Mouse (Mus musculus) spleen, embryonic (tissue): ENCODE measurements around the gene Dkkl1.

ENCODE experiments used
- CTCF ChIA-PET: fragments of 350-600 bp; sonication (Branson Sonifier 250); formaldehyde crosslinking; loops from one replicate; lab custom pipeline; 2022; lab: Charles Lee

Dkkl1 gene

DNA sequence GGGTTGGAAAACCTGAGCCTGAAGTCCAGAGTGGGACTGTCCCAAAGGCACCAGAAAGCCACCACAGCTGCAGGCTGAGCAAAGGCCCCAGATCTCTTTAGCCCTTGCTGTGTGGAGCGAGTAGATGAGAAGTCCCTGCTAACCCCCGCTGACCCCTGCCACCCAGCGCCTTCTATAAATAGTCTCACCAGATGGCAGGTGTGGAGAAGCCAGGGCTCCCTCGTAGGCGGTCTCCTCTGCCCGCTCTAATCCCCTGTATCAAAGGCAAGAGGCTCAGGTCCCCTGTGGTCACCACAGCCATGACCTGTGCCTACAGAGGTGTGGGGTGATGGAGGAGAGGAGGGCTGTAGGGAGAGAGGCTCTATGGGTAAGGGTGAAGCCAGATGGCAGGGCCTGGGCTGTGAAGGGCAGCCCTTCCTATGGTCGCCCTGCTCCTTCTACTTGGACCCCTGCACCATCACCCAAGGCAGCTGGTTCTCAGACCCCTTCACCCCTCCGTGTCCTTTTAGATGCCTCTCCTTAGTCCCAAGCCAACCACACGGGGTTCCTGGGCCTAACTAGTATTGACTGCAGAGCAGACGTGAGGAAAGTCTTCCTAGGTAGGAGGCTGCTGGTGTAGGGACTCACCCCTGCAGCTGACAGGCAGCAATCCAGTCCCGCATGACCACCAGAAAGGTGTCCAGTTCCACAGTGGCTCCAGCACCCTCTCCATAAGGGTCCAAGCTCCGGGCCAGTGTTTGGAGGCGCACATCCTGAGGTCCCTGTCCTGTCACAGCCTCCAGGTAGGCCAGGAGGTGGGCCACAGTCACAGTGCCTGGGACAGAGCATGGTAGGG is 16.4 kb downstream of the Dkkl1 start:
- CTCF ChIA-PET: no interaction called here

DNA sequence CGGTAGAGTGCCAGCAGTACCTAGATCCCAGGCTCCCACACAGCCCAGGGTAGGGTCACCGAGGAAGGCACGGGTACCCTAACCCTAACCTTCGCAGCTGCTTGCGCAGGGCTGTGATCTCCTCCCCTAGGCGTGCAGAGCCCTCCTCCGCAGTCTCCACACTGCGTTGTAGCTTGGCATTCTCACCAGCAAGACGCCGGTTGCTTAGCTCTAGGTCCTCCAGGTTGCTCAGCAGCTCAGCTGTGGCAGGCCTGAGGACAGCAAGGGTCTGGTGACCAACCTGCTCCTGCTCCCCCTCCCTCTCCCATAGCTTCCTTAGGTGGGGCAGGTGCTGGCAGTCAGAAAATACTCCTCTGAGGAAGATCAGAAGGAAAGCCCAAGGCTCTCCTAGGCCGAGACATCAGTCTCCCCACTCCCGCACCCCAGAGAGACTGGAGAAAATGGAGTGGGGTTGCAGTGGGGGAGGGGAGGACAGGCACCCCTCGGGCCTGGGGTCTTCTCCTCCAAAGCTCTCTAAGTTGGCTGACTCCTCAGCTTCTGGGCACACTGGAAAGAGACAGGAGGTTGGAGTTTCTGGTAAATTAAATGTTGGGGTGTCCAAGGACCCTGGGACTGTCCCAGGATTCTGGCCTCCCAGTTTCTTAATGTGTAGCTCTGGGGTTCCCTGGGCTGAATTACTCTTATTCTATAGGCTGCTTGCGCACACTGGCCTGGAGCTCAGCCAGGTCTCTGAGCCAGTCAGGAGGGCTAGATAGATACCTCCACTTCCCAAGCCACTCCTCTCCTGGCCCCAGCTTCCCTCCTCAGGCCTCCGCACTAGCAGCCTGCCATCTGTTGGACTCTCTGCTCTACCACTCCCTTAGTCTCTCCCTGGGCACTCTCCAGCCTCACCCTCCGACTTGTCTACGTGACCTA is 17.8 kb downstream of the Dkkl1 start:
- CTCF ChIA-PET: no interaction called here

DNA sequence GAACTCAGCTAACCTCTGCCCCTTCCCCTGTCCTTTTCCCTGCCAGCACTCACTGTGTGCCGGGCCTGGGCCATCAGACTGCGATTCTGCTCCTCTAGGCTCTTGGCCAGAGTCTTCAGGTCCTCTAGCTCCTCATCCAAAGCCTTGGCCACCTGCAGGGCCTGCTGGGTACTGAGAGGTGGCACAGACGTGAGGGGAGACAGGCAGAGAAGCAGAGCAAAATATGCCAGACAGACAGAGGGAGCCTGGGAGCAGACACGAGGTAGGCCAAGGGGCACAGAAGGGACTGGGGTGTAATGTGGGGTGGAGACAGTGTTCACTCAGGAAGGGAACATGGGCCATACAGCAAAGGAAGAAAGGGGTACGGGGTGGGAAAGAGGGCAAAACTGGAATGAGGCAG is 18.5 kb downstream of the Dkkl1 start:
- CTCF ChIA-PET: no interaction called here

DNA sequence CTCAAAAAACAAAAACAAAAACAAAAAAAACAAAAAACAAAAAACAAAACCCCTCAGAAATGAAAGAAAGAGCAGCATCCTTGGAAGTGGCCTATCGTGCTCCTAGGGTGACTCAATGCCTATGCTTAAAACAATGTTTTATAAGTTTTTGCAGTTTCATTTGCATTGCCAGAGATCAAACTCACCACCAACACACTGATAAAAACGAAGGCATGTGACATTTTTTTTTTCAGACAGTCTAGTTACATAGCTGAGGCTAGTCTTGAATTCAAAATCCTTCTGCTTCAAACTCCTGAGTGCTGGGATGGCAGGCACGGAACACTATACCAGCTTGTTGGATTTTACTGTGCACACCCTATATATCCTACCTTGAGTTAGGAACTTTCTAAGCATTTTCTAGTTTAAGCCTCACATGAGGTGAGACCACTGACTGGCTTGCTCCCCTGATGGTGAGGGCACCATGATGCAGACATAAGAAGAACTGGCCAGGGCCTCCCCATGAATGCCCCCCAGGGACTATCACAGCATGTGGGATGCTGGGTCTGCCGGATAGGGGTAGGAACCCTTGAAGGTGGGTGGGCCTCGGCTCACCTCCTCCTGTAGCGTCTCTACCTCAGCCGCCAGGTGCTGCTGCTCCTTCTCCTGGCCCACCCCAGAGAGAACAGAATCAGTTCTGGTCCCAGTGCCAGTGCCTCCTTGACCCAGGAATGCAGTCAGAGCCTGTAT is 19.2 kb downstream of the Dkkl1 start:
- CTCF ChIA-PET: interaction anchor here (0.6 kb wide), 1 partner anchor 17 kb away, joined by 7 read pairs; no protein-coding TSS in a partner anchor

GRCm38 (mm10) chr7:45191803-45192363 is 20.1 kb downstream of the Dkkl1 start:
- CTCF ChIA-PET: interaction anchor here (0.6 to 0.9 kb wide), 2 partner anchors 13 to 17 kb away, joined by 6 to 7 read pairs; no protein-coding TSS in a partner anchor

- CTCF ChIA-PET: interaction anchor here (0.9 kb wide), 1 partner anchor 13 kb away, joined by 6 read pairs; no protein-coding TSS in a partner anchor
These were observed 20.8 kb downstream of the Dkkl1 start for GRCm38 (mm10) chr7:45191161-45191560.

- CTCF ChIA-PET: no interaction called here
These were observed 21.8 kb downstream of the Dkkl1 start for GRCm38 (mm10) chr7:45190186-45190585.

GRCm38 (mm10) chr7:45189600-45189999 is 22.3 kb downstream of the Dkkl1 start:
- CTCF ChIA-PET: interaction anchor here (0.6 kb wide), 1 partner anchor 152 kb away, joined by 4 read pairs; no protein-coding TSS in a partner anchor

DNA sequence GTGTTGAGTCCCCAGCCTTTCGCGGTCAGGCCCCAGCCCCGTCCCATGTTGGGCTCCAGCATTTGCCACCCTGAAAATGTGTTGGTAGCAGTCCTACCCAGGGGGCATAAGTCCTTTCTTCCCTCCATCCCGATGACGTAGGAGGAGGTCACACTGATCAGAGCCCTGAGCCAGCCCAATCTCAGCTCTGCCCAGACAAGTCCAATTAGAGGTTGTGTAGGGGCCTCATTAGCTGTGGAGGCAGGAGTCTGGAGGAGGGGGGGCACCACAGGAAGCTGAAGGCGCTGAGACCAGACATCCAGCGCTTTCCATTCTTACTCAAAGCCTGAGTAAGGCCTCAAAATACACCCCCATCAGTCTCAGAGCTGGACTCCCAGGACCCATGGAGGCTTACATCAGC is 26.0 kb downstream of the Dkkl1 start:
- CTCF ChIA-PET: no interaction called here

- CTCF ChIA-PET: no interaction called here
These were observed 28.3 kb downstream of the Dkkl1 start for GRCm38 (mm10) chr7:45183672-45184071.

GRCm38 (mm10) chr7:45182606-45183005 is 29.3 kb downstream of the Dkkl1 start:
- CTCF ChIA-PET: interaction anchor here (0.5 to 0.7 kb wide), 2 partner anchors 121 to 305 kb away, joined by 3 to 8 read pairs; no protein-coding TSS in a partner anchor

DNA sequence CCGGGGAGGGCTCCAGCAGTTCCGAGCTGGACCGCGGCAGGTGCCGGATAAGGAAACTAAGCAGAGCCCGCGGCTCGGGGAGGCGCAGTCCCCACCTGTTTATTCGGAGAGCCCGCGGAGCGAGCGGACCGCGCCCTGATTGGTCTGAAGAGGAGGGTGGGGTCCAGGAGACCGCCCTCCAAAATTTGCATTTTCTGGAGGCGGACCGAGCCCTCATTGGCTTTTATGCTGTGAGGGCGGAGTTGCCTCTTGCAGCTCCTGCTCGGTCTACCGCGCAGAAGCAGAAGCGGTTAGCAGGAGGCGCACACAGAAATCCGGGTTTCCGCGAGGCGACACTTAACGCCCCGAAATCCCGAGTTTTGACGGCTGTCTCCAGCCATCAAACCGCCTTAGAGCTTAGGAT is 29.7 kb downstream of the Dkkl1 start:
- CTCF ChIA-PET: interaction anchor here (0.7 kb wide), 2 partner anchors 54 to 121 kb away, joined by 3 to 8 read pairs; no protein-coding TSS in a partner anchor

- CTCF ChIA-PET: interaction anchor here (0.7 kb wide), 1 partner anchor 54 kb away, joined by 3 read pairs; no protein-coding TSS in a partner anchor
These were observed 30.4 kb downstream of the Dkkl1 start for GRCm38 (mm10) chr7:45181540-45181939.

DNA sequence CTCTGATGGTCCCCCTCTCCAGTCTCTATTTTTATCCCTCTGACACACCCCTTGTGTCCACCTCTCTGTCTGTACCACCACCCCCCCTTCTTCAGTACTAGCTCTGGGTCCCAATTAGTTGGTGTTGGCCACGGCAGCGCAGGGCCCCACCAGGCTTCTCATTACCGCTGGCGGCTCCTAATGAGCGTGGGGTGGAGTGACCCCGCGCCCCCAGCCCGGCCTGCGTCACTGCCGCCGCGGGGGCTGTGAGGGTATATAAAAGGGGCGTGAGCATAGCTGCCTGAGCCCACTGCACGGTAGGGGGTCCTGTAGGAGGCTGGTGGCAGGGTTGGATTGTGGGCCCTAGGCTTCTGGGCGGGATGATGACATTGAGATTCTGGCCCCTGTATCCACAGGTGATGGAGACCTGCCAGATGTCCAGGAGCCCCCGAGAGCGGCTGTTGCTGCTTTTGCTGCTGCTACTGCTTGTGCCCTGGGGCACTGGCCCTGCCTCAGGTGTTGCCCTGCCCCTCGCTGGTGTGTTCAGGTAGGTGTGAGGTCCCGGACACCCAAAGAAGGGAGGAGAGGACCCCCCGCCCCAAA is 31.0 kb downstream of the Dkkl1 start, which contains the start of gene Pth2:
Gene Pth2 (plus strand): TSS at position 100 of the 582 bp plus-strand sequence.
- CTCF ChIA-PET: interaction anchor here (0.5 to 0.7 kb wide), 2 partner anchors 10 to 588 kb away, joined by 3 to 4 read pairs; no protein-coding TSS in a partner anchor

- CTCF ChIA-PET: no interaction called here
These were observed 32.5 kb downstream of the Dkkl1 start, which contains the start of gene Gfy for GRCm38 (mm10) chr7:45179469-45179868. Gene Gfy (minus strand): TSS chr7:45179569.

DNA sequence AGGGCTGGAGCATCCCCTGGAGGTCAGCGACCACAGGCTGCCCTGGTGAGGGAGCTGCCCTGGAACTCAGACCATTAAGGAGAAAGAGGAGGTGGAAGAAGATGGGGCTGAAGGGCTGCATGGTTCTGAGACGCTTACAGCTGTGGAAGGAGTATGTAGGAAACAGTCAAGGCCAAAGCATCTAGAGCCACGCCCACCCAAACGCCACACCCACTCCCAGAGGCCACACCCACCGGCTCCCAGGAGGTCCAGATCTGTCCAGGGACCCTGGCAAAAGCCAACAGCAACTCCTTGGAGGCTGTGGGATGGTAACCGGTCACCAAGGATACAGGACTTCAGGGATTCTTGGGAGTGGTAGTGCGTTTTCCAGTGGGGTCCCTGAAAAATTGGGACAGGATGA is 33.4 kb downstream of the Dkkl1 start:
- CTCF ChIA-PET: interaction anchor here (0.9 kb wide), 1 partner anchor 13 kb away, joined by 6 read pairs; no protein-coding TSS in a partner anchor

- CTCF ChIA-PET: no interaction called here
These were observed 35.6 kb downstream of the Dkkl1 start for GRCm38 (mm10) chr7:45176356-45176755.

DNA sequence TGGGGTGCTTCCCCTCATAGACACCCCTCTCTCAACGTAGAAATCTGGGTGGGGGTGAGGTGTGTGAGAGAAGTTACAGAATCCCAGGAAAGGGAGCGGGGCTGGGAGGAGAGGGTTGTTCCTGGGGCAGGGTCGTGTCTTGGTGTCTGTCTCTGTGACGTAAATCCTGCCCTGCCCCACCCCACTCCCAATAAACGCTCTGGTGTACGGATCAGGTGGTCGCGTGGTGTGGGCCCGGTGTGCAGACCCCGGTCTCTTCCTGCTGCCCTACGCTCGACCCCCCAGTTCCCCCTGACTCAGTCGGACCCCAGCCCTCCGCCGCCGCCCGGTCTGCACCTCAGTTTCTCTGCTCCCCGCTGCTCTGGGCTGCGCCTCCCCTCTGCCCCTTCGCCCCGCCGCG is 36.0 kb downstream of the Dkkl1 start:
- CTCF ChIA-PET: no interaction called here

GRCm38 (mm10) chr7:45175398-45175797 is 36.5 kb downstream of the Dkkl1 start:
- CTCF ChIA-PET: interaction anchor here (0.6 kb wide), 3 partner anchors 17 to 171 kb away, joined by 3 to 7 read pairs (median 3); no protein-coding TSS in a partner anchor
